Mouse (Mus musculus) heart, embryonic 13.5 days (tissue): ENCODE measurements around the gene Fgf2. TPM values are rescaled to one million over a fixed set of nuclear protein-coding genes. Genes with fewer than 3 reads are reported as not detected.

Experiments used
- ATAC-seq: fragments of 200-750 bp; cut with Nextera tagmentation; 2 replicates; pipeline ENCODE4 v1.8.0; 2017; ENCODE audit warnings: moderate TSS enrichment; ENCODE audit not compliant: insufficient number of reproducible peaks, low FRiP score, low TSS enrichment; ENCODE audit errors: extremely low read depth
- H3K27ac ChIP-seq: fragments of 300-500 bp; sonication (generic); replicated peaks from 2 replicates; pipeline ENCODE4 v1.5.1; 2015; ENCODE audit warnings: moderate library complexity, mild to moderate bottlenecking, inconsistent platforms
- H3K27me3 ChIP-seq: fragments of 300-500 bp; sonication (generic); replicated peaks from 2 replicates; pipeline ENCODE4 v1.6.1; 2015; ENCODE audit warnings: mild to moderate bottlenecking, inconsistent platforms
- H3K36me3 ChIP-seq: fragments of 300-500 bp; sonication (generic); 2 replicates; pipeline ENCODE4 v1.6.1; 2015; ENCODE audit warnings: mild to moderate bottlenecking, inconsistent platforms
- H3K4me1 ChIP-seq: fragments of 300-500 bp; sonication (generic); 2 replicates; pipeline ENCODE4 v1.6.1; 2015; ENCODE audit warnings: inconsistent platforms
- H3K4me2 ChIP-seq: fragments of 300-500 bp; sonication (generic); 2 replicates; pipeline ENCODE4 v1.6.1; 2015; ENCODE audit warnings: inconsistent platforms, mild to moderate bottlenecking, moderate library complexity
- H3K4me3 ChIP-seq: fragments of 300-500 bp; sonication (generic); 2 replicates; pipeline ENCODE4 v1.5.1; 2015; ENCODE audit warnings: moderate library complexity, mild to moderate bottlenecking, inconsistent platforms
- H3K9ac ChIP-seq: fragments of 300-500 bp; sonication (generic); 2 replicates; pipeline ENCODE4 v1.6.1; 2015; ENCODE audit warnings: inconsistent platforms, mild to moderate bottlenecking, moderate library complexity
- H3K9me3 ChIP-seq: fragments of 300-500 bp; sonication (generic); 2 replicates; pipeline ENCODE4 v1.6.1; 2016; ENCODE audit warnings: inconsistent platforms
- WGBS: fragments of 180-500 bp; shearing (Covaris S2); methylation state at CpG from one replicate; pipeline ENCODE4 v1.1.7; 2015; ENCODE audit warnings: mixed read lengths; 5-methylcytosine and 5-hydroxymethylcytosine counted together
- polyA plus RNA-seq: library from polyadenylated mRNA; unstranded; fragments of >200 nt; fragmentation: Nextera tagmentation; extraction: Ambion mirVana; gene quantifications from 2 replicates; pipeline ENCODE4 v1.2.1, GENCODE M21; 2015

Gene Fgf2
- polyA plus RNA-seq, 1 experiment from 2014 or later, result 0.94 TPM

DNA sequence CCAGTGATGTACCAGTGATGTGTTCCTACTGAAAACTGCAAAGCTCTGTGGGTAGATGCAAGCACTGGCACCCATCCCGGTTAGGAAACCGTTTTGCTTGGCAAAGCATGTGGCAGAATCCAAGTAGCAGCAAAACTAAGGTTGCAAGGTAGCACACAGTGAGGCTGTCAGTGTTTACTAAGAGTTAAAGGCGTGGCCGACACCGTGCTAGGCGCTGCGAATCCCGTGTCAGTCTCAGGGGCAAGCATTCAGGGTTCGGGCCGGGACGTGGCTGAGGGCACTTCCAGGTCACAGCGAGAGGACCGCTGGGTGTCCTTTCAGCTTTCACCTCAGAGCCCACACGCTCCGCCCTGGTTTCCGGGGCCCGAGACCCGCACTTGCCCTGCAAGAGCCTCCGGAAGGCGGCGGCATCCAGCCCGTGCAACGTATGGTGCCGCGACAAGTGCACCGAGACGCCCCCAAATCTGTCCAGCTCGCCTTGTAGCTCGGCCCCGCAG lies 70.9 kb downstream of the Fgf2 start:
- H3K4me3 ChIP-seq, result peak overlapping the region; percentile 64
- H3K36me3 ChIP-seq, result no peaks in the 10 kb centered on the region
- H3K9me3 ChIP-seq, result no peaks in the 10 kb centered on the region
- WGBS, result under 1% methylated on average over 30 of the region's 30 CpGs
- peak overlapping the region; percentile 76 for H3K4me2 ChIP-seq
- ATAC-seq, result peak; percentile 12
- H3K4me1 ChIP-seq, result peaks cover 18% of the 10 kb centered on the region
- peak overlapping the region; percentile 84 for H3K9ac ChIP-seq
- H3K27ac ChIP-seq, result peak overlapping the region; percentile 92
- no peaks in the 10 kb centered on the region for H3K27me3 ChIP-seq

DNA sequence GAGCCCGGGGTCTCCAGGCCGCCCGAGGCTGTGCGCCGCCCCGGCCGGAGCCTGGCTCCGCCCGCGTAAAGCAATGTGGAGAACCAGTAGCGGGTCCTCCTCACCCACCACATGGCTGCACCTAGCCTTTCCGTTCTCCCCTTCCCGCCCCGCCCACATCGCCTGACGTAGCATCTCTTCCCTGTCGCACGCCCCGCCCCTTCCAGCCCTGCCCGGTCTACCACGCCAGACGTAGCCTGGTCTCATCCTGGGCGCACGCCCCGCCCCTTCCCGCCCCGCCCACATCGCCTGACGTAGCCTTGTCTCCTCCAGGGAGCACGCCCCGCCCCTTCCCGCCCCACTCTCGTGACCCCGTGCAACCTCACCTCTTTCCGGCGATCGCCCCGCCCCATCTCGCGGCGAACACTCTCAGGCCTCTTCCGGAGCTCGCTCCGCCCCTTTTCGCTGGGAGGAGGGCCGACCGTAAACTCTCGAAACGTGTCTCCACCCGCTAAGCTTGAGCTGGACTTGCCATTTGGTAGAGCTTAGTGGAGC lies 71.4 kb downstream of the Fgf2 start, which contains the start of gene Spata5:
Spata5 (plus strand) TSS at position 439 of the 534 bp plus-strand sequence.
- peak within 1 kb of the TSS; percentile 64 for H3K4me3 ChIP-seq
- H3K9me3 ChIP-seq, result no peaks in the 10 kb centered on the region
- WGBS, result 2% methylated on average over 47 of the region's 50 CpGs
- H3K4me2 ChIP-seq, result peak within 1 kb of the TSS; percentile 91
- no peaks in the 10 kb centered on the region for H3K27me3 ChIP-seq
- H3K27ac ChIP-seq, result peak within 1 kb of the TSS; percentile 92
- ATAC-seq, result peak; percentile 97
- peaks cover under 1% of the 10 kb centered on the region; the same call in 1 of the 2 replicates for H3K36me3 ChIP-seq
- H3K9ac ChIP-seq, result peak within 1 kb of the TSS; percentile 84
- peaks cover 18% of the 10 kb centered on the region for H3K4me1 ChIP-seq

DNA sequence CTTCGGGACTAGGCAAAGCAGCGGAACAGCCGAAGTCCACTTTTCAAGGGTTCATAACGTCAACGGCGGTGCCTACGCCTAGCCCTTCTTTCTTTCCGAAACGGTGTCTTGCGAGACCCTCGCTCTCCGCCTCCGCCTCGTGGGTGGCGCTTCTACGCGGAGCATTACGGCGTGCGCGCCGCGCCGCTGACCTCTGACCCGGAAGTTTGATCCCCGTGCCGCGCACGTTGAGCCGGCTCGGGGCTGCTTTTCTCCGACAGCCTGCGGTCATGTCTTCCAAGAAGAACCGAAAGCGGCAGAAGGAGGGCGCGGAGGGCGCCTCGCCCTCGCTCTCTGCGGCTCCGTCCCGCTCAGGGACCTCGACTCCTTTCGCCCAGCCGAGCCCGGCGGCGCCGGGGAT lies 71.9 kb downstream of the Fgf2 start, which contains the start of gene Nudt6:
Nudt6 (minus strand) TSS at position 140 of the 400 bp plus-strand sequence.
- WGBS, result under 1% methylated on average over 50 of the region's 50 CpGs

GRCm38 (mm10) chr3:37420641-37421040 lies 72.5 kb downstream of the Fgf2 start:
- Histone ChIP-seq H3K9ac (peak overlapping the region; percentile 82), H3K27ac (peak overlapping the region; percentile 85), H3K36me3 (peaks cover 11% of the 10 kb centered on the region), H3K4me3 (peak overlapping the region; percentile 64), H3K9me3 (no peaks in the 10 kb centered on the region), H3K27me3 (no peaks in the 10 kb centered on the region), H3K4me2 (peak overlapping the region; percentile 91), H3K4me1 (peaks cover 18% of the 10 kb centered on the region)
- ATAC-seq, result no peak
- WGBS, result under 1% methylated on average over 24 of the region's 24 CpGs

More for the DNA sequence above, 71.9 kb downstream of the Fgf2 start, which contains the start of gene Nudt6:
- Histone ChIP-seq H3K9ac (peak within 1 kb of the TSS; percentile 84), H3K4me2 (peak within 1 kb of the TSS; percentile 91), H3K27me3 (no peaks in the 10 kb centered on the region), H3K27ac (peak within 1 kb of the TSS; percentile 92), H3K36me3 (peaks cover 6% of the 10 kb centered on the region), H3K4me3 (peak within 1 kb of the TSS; percentile 64), H3K9me3 (no peaks in the 10 kb centered on the region), H3K4me1 (peaks cover 18% of the 10 kb centered on the region)
- ATAC-seq, result peak; percentile 71

DNA sequence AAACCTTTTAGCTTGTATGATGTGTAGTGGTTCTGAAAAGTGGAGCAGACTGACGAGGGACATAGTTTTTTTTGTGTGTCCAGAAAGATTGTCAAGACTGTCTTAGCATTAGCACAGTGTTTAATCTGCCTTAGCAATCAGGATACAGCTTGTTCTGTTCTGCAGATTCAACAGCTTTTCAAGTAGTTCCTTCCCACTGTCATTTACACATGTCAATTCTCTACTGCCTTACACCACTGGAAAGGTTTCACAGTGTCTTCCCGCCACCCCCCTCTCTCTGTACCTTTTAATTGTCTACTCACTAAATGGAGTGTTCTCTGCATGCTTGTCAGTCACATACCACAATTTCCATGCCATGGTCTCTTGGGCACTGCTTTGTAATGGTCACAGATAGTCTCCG lies 73.0 kb downstream of the Fgf2 start:
- peaks cover 18% of the 10 kb centered on the region for H3K4me1 ChIP-seq
- peaks cover 15% of the 10 kb centered on the region for H3K36me3 ChIP-seq
- H3K4me2 ChIP-seq, result peak overlapping the region; percentile 91
- no peaks in the 10 kb centered on the region for H3K9me3 ChIP-seq
- peak overlapping the region; percentile 64 for H3K4me3 ChIP-seq
- WGBS, result 19% methylated on average over 3 of the region's 3 CpGs
- H3K27ac ChIP-seq, result peak overlapping the region; percentile 85; the same call in 1 of the 2 replicates
- peak overlapping the region; percentile 82 for H3K9ac ChIP-seq
- no peak for ATAC-seq
- no peaks in the 10 kb centered on the region for H3K27me3 ChIP-seq

GRCm38 (mm10) chr3:37426069-37426468 lies 77.9 kb downstream of the Fgf2 start:
- H3K9ac ChIP-seq, result no peak overlapping the region
- H3K4me3 ChIP-seq, result no peak overlapping the region
- no peak overlapping the region for H3K4me2 ChIP-seq
- no peaks in the 10 kb centered on the region for H3K9me3 ChIP-seq
- ATAC-seq, result no peak
- H3K27ac ChIP-seq, result no peak overlapping the region
- H3K36me3 ChIP-seq, result peaks cover 44% of the 10 kb centered on the region
- WGBS, result 90% methylated on average over 3 of the region's 3 CpGs
- H3K27me3 ChIP-seq, result no peaks in the 10 kb centered on the region
- peaks cover 9% of the 10 kb centered on the region for H3K4me1 ChIP-seq

DNA sequence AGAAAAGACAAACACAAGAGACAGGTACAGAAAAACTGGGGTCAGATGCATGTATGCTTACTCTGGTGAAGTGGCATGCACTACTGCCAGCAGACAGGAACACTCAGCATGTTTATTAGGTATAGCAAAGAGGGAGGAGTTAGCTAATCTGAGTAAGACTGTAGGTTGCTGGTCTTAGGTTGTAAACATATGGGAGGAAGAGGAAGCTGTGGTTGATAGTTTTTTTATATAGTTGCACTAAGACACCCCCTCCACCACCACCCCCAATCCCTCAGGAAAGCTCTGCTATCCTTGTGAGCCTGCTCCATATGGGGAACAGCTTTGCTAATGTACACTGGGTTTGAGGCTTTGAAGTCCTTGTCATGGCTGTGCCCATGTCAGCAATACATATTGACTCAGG lies 82.2 kb downstream of the Fgf2 start:
- ATAC-seq, result no peak
- H3K9ac ChIP-seq, result no peak overlapping the region
- no peak overlapping the region for H3K27ac ChIP-seq
- H3K27me3 ChIP-seq, result no peaks in the 10 kb centered on the region
- H3K4me2 ChIP-seq, result no peak overlapping the region
- H3K36me3 ChIP-seq, result peaks cover 66% of the 10 kb centered on the region
- H3K4me1 ChIP-seq, result no peaks in the 10 kb centered on the region
- H3K4me3 ChIP-seq, result no peak overlapping the region
- H3K9me3 ChIP-seq, result no peaks in the 10 kb centered on the region

DNA sequence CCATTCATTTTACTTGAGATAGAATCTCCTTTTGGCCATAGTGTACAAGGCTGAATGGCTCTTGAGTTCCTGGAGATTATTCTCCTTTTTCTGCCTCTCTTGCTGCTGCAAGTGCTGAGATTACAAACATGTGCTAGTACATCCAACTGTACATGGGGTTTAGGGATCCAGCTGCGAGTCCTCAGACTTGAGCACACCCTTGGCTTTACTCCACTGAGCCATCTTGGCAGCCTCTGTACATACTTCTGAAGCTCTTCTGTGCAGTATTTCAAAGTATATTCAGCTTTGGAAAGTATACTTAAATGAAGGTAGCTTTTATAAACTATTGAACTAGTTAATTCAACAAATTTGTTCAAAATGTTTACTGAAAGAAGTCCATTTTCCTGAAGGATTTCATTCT lies 91.6 kb downstream of the Fgf2 start:
- Histone ChIP-seq H3K27ac (no peak overlapping the region), H3K27me3 (no peaks in the 10 kb centered on the region), H3K4me1 (no peaks in the 10 kb centered on the region), H3K36me3 (peaks cover 55% of the 10 kb centered on the region), H3K4me3 (no peak overlapping the region), H3K9ac (no peak overlapping the region), H3K9me3 (no peaks in the 10 kb centered on the region), H3K4me2 (no peak overlapping the region)
- WGBS, result 85% methylated on average over 1 of the region's 1 CpGs
- no peak for ATAC-seq

DNA sequence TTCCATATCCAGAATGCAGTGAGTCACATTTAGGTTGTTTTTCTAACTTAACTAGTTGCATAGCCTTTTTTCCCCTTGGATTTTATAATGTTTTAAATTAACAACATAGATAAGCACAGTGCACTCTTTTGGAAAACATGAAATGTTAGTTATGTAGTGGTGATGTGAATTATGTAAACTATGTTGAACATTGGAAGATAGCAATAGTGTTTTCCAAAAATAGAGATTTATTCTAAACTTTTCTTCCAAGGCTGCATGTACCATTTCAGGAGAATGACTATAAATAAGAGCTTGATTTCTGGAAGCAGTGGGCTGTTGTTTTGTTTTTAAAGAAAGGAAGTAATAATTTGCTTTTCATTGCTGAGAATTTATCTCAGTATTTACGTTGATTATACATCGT lies 95.3 kb downstream of the Fgf2 start:
- no peaks in the 10 kb centered on the region for H3K4me1 ChIP-seq
- no peak overlapping the region for H3K4me3 ChIP-seq
- H3K4me2 ChIP-seq, result no peak overlapping the region
- 86% methylated on average over 2 of the region's 2 CpGs for WGBS
- no peaks in the 10 kb centered on the region for H3K9me3 ChIP-seq
- no peak overlapping the region for H3K9ac ChIP-seq
- peaks cover 39% of the 10 kb centered on the region for H3K36me3 ChIP-seq
- ATAC-seq, result no peak
- no peaks in the 10 kb centered on the region for H3K27me3 ChIP-seq
- no peak overlapping the region for H3K27ac ChIP-seq

- no peak for ATAC-seq
- Histone ChIP-seq H3K4me3 (no peak overlapping the region), H3K4me2 (no peak overlapping the region), H3K27me3 (no peaks in the 10 kb centered on the region), H3K9ac (no peak overlapping the region), H3K27ac (no peak overlapping the region), H3K4me1 (peaks cover 2% of the 10 kb centered on the region; the same call in 1 of the 2 replicates), H3K36me3 (peaks cover 12% of the 10 kb centered on the region), H3K9me3 (no peaks in the 10 kb centered on the region)
- 63% methylated on average over 1 of the region's 1 CpGs for WGBS
Observed at GRCm38 (mm10) chr3:37455992-37456391, 107.8 kb downstream of the Fgf2 start.
